Mouse (Mus musculus): ENCODE data around the gene Fstl4. TPM values are rescaled to one million over a fixed set of nuclear protein-coding genes. Genes with fewer than 3 reads are reported as not detected.

The Fstl4 gene
- polyA plus RNA-seq, 1 experiment from 2014 or later = 2.9 TPM

DNA sequence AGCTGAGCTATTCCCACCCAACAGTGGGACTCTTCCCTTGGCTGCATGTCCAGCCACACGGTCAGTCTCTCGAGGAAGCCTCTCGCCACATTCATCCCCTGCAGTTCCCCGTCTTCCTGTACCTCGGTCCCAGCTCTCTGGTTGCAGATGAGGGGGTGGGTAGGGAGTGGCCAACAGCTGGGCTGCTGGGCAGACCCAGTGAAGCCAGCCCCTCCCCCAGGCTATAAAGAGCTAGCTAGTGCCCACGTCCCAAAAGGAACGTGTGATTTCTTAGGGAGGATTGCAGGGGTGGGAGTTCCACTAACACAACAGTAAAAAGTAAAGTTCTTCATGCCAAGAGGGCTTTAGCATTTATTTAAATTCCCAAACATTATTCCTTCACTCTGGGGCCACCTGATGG, 294.1 kb downstream of the Fstl4 start:
- no peak overlapping the region for H3K9ac ChIP-seq (ENCODE audit: low read depth, low read length)
- DNase-seq (ENCODE audit: low spot score) = peak; percentile 51
- no peaks in the 10 kb centered on the region for H3K27me3 ChIP-seq (replicated peaks; ENCODE audit: control insufficient read depth, insufficient read depth, low read length)
- H3K4me2 ChIP-seq (ENCODE audit: low read depth, low read length) = no peak overlapping the region
- no peaks in the 10 kb centered on the region for H3K36me3 ChIP-seq (ENCODE audit: control insufficient read depth, insufficient read depth, low read length)
- H3K27ac ChIP-seq (replicated peaks; ENCODE audit: low read depth, low read length) = no peak overlapping the region
- H3K4me1 ChIP-seq (ENCODE audit: control insufficient read depth, insufficient read depth, low read length) = peaks cover 12% of the 10 kb centered on the region
- H3K9me3 ChIP-seq (ENCODE audit: control insufficient read depth, low read length) = no peaks in the 10 kb centered on the region
- WGBS = 18% methylated on average over 7 of the region's 7 CpGs
- H3K4me3 ChIP-seq (ENCODE audit: low read depth, low read length) = no peak overlapping the region
- no peak for ATAC-seq (ENCODE audit: low read depth)

DNA sequence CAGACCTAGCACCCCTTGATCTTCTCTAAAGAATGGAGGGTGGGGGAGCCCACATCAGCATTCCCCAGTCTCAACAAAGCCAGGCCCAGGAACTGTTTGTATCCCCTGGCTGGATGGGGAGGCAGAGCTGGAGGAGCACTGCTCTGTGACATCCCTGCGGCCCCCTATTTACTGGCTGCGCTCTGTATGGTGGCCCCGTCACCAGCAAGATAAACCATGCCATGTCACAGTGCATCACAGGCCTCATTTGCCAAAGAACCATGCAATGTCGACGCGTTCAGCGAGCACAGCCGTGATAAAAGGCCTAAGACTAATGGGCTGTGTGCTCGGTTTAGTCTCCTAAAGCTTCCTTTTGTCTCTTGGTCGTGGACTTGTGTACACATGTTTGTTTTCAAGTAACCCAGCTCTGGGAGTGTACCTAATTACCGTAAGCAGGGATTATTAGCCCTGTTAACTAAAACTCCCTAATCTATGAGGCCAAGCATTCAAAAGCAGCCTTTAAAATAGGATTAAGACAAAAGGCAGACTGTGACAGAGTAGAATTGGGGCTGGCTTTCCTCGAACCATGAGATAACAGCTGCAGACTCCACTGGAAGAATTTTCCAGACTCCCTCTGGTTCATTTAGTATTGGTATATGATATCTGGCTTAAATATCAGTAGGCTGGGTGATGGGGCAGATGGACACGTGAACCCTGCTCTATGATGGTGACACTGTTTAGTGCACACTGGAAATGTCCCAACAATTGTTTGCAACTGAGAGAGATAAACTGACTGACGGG, 303.5 kb downstream of the Fstl4 start:
- no peak overlapping the region for H3K4me2 ChIP-seq (ENCODE audit: low read depth, low read length)
- DNase-seq (ENCODE audit: low spot score) (peak; percentile 79), ATAC-seq (ENCODE audit: low read depth) (peak; percentile 69)
- no peak overlapping the region for H3K4me3 ChIP-seq (ENCODE audit: low read depth, low read length)
- no peaks in the 10 kb centered on the region for H3K27me3 ChIP-seq (replicated peaks; ENCODE audit: control insufficient read depth, insufficient read depth, low read length)
- H3K36me3 ChIP-seq (ENCODE audit: control insufficient read depth, insufficient read depth, low read length) = no peaks in the 10 kb centered on the region
- H3K9me3 ChIP-seq (ENCODE audit: control insufficient read depth, low read length) = no peaks in the 10 kb centered on the region
- H3K9ac ChIP-seq (ENCODE audit: low read depth, low read length) = no peak overlapping the region
- H3K27ac ChIP-seq (replicated peaks; ENCODE audit: low read depth, low read length) = no peak overlapping the region; the same call in 1 of the 2 replicates
- 54% methylated on average over 14 of the region's 14 CpGs for WGBS
- no peaks in the 10 kb centered on the region for H3K4me1 ChIP-seq (ENCODE audit: control insufficient read depth, insufficient read depth, low read length)

DNA sequence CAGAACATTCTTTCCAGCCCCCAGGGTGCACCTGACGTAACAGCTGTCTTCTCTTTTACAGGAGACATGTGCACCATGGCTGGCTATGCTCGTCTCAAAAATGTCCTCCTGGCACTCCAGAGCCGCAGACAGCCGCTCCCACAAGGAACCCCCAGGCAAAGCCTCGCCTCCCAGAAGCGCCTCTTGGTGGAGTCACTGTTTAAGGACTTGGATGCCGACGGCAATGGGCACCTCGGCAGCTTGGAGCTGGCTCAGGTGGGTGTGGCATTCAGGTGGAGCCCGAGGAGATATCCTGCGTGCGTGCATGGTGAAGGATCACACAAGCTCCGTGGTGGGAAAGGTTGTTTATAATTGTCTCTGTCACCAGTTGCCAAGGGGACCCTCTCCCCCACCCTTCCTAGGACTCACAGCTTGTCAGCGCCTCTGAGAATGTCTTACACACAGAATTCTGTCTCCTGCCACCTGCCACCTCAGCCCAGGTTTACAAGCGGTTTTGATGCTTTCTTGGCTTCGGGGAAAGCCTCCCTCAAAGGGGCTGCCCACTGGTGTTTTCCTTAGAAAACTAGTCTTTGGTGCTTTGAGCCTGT, 304.1 kb downstream of the Fstl4 start:
- H3K27me3 ChIP-seq (replicated peaks; ENCODE audit: control insufficient read depth, insufficient read depth, low read length) = no peaks in the 10 kb centered on the region
- H3K27ac ChIP-seq (replicated peaks; ENCODE audit: low read depth, low read length) = no peak overlapping the region
- H3K4me1 ChIP-seq (ENCODE audit: control insufficient read depth, insufficient read depth, low read length) = no peaks in the 10 kb centered on the region
- no peaks in the 10 kb centered on the region for H3K36me3 ChIP-seq (ENCODE audit: control insufficient read depth, insufficient read depth, low read length)
- no peak overlapping the region for H3K4me3 ChIP-seq (ENCODE audit: low read depth, low read length)
- no peak overlapping the region for H3K9ac ChIP-seq (ENCODE audit: low read depth, low read length)
- H3K4me2 ChIP-seq (ENCODE audit: low read depth, low read length) = no peak overlapping the region
- ATAC-seq (ENCODE audit: low read depth) (peak; percentile 80), DNase-seq (ENCODE audit: low spot score) (no peak)
- H3K9me3 ChIP-seq (ENCODE audit: control insufficient read depth, low read length) = no peaks in the 10 kb centered on the region
- WGBS = 52% methylated on average over 16 of the region's 16 CpGs

DNA sequence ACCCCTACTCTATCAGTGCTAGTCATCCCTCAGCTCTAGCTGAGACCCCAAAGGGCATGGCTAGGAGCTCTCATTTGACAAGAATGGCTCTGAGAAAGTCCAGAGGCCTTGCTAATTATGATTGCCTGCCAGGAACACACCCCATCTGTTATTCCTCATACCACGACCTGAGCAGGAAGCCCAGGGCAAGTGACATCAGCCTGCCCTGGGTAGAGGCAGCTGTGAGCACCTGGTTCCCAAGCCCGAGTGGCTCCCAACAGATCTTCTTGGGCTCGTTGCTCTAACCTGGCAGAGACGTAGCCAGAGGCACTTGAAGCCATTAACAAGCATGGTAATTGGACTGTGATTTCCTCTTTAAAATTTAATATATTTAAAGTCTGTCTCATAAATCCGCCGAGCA, 305.3 kb downstream of the Fstl4 start:
- Histone ChIP-seq H3K4me1 (ENCODE audit: control insufficient read depth, insufficient read depth, low read length) (no peaks in the 10 kb centered on the region), H3K27me3 (replicated peaks; ENCODE audit: control insufficient read depth, insufficient read depth, low read length) (no peaks in the 10 kb centered on the region), H3K9me3 (ENCODE audit: control insufficient read depth, low read length) (no peaks in the 10 kb centered on the region), H3K4me3 (ENCODE audit: low read depth, low read length) (no peak overlapping the region), H3K4me2 (ENCODE audit: low read depth, low read length) (no peak overlapping the region), H3K27ac (replicated peaks; ENCODE audit: low read depth, low read length) (no peak overlapping the region), H3K36me3 (ENCODE audit: control insufficient read depth, insufficient read depth, low read length) (no peaks in the 10 kb centered on the region), H3K9ac (ENCODE audit: low read depth, low read length) (no peak overlapping the region)
- 46% methylated on average over 6 of the region's 6 CpGs for WGBS
- DNase-seq (ENCODE audit: low spot score) (no peak), ATAC-seq (ENCODE audit: low read depth) (no peak)

DNA sequence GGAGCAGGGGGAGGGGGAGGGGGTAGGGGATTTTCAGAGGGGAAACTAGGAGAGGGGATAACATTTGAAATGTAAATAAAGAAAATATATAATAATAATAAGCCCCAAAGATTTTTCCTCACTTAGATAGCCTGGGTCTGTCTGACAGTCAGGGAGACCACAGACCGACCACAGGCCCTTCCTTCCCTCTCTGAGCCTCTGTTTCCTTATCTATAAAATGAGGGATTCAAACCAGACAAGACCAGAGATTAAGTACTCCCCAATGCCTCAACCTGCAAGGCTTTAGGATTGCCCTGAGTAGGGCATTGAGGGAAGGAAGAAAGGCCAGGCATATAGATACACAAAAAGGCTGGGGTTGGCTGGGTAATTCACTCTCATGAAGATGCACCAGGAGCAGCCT, 307.2 kb downstream of the Fstl4 start:
- Histone ChIP-seq H3K36me3 (ENCODE audit: control insufficient read depth, insufficient read depth, low read length) (no peaks in the 10 kb centered on the region), H3K4me2 (ENCODE audit: low read depth, low read length) (no peak overlapping the region), H3K9me3 (ENCODE audit: control insufficient read depth, low read length) (0 out of 2 replicates have a peak, but pooled peaks cover 5% of the 10 kb centered on the region), H3K4me3 (ENCODE audit: low read depth, low read length) (no peak overlapping the region), H3K9ac (ENCODE audit: low read depth, low read length) (no peak overlapping the region), H3K4me1 (ENCODE audit: control insufficient read depth, insufficient read depth, low read length) (no peaks in the 10 kb centered on the region), H3K27ac (replicated peaks; ENCODE audit: low read depth, low read length) (no peak overlapping the region), H3K27me3 (replicated peaks; ENCODE audit: control insufficient read depth, insufficient read depth, low read length) (no peaks in the 10 kb centered on the region)
- DNase-seq (ENCODE audit: low spot score) = no peak
- no peak for ATAC-seq (ENCODE audit: low read depth)
- WGBS = 81% methylated on average over 1 of the region's 1 CpGs

DNA sequence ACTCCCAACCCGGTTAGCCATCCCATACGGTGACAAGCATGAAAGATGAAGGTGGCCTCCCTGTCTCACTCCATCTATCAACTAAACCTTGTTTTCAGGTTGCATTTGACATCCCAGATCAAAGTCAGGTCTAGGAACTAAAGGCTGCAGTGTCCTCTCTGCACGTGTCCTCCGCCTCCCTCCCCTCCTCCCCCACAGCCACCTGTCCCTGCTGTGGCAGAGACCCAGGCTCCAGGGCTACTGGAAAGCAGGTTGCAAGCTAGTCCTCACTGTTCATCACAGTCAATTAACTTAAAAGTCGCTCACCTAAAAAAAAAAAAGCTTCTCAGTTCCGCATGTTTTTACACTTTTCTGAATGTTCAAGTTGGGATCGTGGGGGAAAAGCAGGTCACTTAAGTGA, 313.2 kb downstream of the Fstl4 start:
- H3K27me3 ChIP-seq (replicated peaks; ENCODE audit: control insufficient read depth, insufficient read depth, low read length) = no peaks in the 10 kb centered on the region
- DNase-seq (ENCODE audit: low spot score) (no peak), ATAC-seq (ENCODE audit: low read depth) (no peak)
- no peaks in the 10 kb centered on the region for H3K4me1 ChIP-seq (ENCODE audit: control insufficient read depth, insufficient read depth, low read length)
- WGBS = 73% methylated on average over 7 of the region's 7 CpGs
- no peak overlapping the region for H3K9ac ChIP-seq (ENCODE audit: low read depth, low read length)
- no peak overlapping the region for H3K4me2 ChIP-seq (ENCODE audit: low read depth, low read length)
- H3K36me3 ChIP-seq (ENCODE audit: control insufficient read depth, insufficient read depth, low read length) = no peaks in the 10 kb centered on the region
- no peak overlapping the region for H3K27ac ChIP-seq (replicated peaks; ENCODE audit: low read depth, low read length)
- H3K4me3 ChIP-seq (ENCODE audit: low read depth, low read length) = no peak overlapping the region
- H3K9me3 ChIP-seq (ENCODE audit: control insufficient read depth, low read length) = 0 out of 2 replicates have a peak, but pooled peaks cover 11% of the 10 kb centered on the region

DNA sequence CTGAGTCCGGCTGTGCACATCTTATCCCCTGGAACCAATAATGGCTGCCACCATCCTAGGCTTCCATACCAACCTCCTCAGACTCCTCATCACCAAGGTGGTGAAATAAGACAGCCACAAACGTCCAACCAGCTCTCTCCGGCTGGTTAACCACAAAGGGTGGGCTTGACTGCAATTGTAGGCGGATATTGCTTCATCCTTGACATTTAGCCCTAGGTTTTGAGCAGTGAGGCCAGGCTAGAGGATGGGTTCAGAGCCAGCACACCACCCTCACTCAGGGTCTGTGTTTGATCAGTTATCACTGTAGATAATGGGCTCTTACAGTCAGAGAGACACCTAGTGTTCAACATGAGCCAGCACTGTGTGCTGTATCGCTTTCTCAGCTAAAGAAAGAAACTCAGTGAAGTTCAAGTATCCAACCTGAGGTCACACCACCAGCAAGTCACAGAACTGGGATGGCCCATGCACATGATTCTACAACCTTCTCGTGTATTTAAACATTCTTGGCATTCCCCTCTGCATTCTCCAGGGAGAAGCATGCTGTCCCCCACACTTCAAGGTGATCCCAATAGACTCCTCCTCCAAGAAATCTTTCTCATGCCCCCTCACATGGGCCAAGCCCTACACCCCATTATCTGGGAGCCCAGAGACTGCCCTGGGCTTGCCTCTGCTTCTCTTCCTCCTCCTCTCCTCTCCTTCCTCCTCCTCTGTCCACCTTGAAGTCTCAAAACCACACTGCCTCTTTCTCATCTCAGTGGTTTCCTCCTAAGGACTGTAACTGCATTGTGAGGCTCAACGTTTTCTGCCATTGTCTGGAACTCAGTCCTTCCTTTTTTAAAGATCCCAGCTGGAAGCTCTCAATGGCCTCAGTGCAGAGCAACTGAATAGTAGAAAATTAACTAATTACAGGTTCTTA, 314.2 kb downstream of the Fstl4 start:
- no peaks in the 10 kb centered on the region for H3K36me3 ChIP-seq (ENCODE audit: control insufficient read depth, insufficient read depth, low read length)
- H3K4me2 ChIP-seq (ENCODE audit: low read depth, low read length) = no peak overlapping the region
- 69% methylated on average over 7 of the region's 7 CpGs for WGBS

DNA sequence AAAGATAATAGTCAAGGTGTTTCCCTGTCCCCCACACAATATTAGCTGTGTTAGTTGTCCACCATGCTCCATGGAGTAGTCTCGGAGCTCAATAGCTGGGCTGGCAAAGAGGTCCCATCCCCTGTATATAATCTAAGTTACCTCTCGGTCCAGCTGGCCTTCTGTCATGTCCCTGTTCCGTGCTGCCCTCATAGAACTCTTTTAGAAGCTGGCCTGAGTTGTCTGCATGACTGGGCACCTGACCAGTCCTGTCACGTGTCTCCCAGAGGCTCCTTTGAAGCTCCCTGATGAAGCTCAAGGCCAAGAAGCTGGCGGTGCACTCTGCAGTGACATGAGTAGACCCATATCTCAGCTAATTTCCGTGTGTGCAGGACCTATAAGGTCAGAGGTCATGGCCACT, 316.9 kb downstream of the Fstl4 start:
- WGBS = 80% methylated on average over 6 of the region's 6 CpGs
- H3K4me2 ChIP-seq (ENCODE audit: low read depth, low read length) = no peak overlapping the region
- H3K4me3 ChIP-seq (ENCODE audit: low read depth, low read length) = no peak overlapping the region
- H3K36me3 ChIP-seq (ENCODE audit: control insufficient read depth, insufficient read depth, low read length) = no peaks in the 10 kb centered on the region
- H3K27me3 ChIP-seq (replicated peaks; ENCODE audit: control insufficient read depth, insufficient read depth, low read length) = no peaks in the 10 kb centered on the region
- 0 out of 2 replicates have a peak, but pooled peaks cover 6% of the 10 kb centered on the region for H3K9me3 ChIP-seq (ENCODE audit: control insufficient read depth, low read length)
- ATAC-seq (ENCODE audit: low read depth) = no peak
- no peaks in the 10 kb centered on the region for H3K4me1 ChIP-seq (ENCODE audit: control insufficient read depth, insufficient read depth, low read length)
- H3K27ac ChIP-seq (replicated peaks; ENCODE audit: low read depth, low read length) = no peak overlapping the region
- H3K9ac ChIP-seq (ENCODE audit: low read depth, low read length) = no peak overlapping the region
- no peak for DNase-seq (ENCODE audit: low spot score)

More for the DNA sequence above, 314.2 kb downstream of the Fstl4 start:
- H3K27ac ChIP-seq (replicated peaks; ENCODE audit: low read depth, low read length) = no peak overlapping the region
- DNase-seq (ENCODE audit: low spot score) = no peak
- H3K27me3 ChIP-seq (replicated peaks; ENCODE audit: control insufficient read depth, insufficient read depth, low read length) = no peaks in the 10 kb centered on the region
- no peak overlapping the region for H3K9ac ChIP-seq (ENCODE audit: low read depth, low read length)
- H3K9me3 ChIP-seq (ENCODE audit: control insufficient read depth, low read length) = 0 out of 2 replicates have a peak, but pooled peaks cover 11% of the 10 kb centered on the region
- H3K4me1 ChIP-seq (ENCODE audit: control insufficient read depth, insufficient read depth, low read length) = no peaks in the 10 kb centered on the region
- no peak for ATAC-seq (ENCODE audit: low read depth)
- no peak overlapping the region for H3K4me3 ChIP-seq (ENCODE audit: low read depth, low read length)

Data from embryonic facial prominence, embryonic 14.5 days (tissue).